Mouse (Mus musculus) telencephalon, adult 2 months (tissue): Measurements from ENCODE around the gene Sun5.
"Not testable (repeated sequence)": the region's sequence is repeated elsewhere in the genome, so short reads cannot be mapped to it uniquely, and the experiment has no call there.

Source experiments
- DNase-seq: peaks from one replicate; pipeline ENCODE4 v3.0.0-alpha.2; 2011; ENCODE audit warnings: low read depth, low spot score

Sun5 gene

GRCm38 (mm10) chr2:153870984-153871383, at the start of gene Sun5:
Gene Sun5 (minus strand): TSS chr2:153871084.
- no peak for DNase-seq

DNA sequence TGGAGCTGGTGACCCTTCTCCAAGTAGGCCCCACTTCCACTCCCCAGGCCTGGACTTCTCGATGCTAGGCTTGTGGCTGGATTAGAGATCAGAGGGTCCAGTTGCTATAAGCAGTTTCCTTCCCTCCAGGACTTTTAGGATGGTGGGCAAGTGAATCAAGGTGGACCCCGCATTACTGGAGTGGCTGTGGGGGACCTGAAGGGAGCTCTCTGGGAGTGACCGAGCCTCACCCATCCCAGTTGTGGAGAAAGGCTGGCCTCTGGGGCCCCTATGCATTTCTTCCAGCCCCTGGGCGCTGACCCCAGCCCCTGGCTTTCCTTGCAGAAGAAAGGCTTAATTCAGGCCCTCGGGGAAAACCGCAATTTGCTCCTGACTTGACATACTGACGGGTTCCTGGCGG, 47.0 kb upstream of the Sun5 start, which contains the start of gene Bpifb3:
Bpifb3 (plus strand) TSS at position 301 of the 400 bp plus-strand sequence.
- DNase-seq, result no peak

DNA sequence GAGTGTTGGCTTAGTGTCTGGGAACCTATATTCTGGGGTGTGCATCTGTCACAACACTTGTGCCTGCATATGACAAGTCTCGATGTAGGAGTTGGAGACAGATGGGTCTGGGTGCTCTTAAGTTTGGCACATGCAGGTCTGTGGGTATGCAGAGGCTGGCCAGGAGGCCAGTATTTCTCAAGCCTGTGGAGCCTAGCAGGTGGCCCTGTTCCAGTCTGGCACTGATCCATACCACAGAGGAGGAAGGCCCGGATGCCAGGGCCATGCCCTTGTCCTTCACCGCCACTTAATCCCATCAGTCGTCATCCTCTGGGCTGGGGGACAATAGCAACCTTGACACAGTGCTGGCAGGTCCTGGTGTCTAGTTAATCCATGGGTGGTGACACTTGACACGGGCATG, 43.3 kb upstream of the Sun5 start:
- DNase-seq, result peak; percentile 60

DNA sequence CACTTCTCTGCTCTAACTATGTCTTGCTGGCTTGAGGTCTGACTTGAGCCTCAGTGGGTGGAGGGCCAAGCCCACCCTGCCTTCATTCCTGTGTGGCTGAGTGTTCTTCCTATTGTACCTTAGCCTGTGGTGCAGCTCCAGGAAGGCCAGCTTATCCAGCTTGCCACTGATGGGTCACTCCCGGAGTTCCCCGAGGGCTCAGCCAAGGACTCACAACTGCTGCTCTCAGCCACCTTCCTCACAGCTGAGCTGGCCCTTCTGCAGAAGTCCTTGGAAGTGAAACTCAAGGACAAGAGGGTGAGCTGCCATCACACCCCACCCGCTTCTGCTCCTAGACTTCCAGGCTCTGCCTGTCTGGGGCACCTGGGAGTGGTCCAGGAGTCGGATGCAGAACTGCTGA, 35.7 kb upstream of the Sun5 start:
- DNase-seq, result no peak

- no peak for DNase-seq
These were observed 31.8 kb upstream of the Sun5 start for GRCm38 (mm10) chr2:153902726-153903125.

GRCm38 (mm10) chr2:153900088-153900487, 29.2 kb upstream of the Sun5 start, which contains the start of gene Bpifb6:
Gene Bpifb6 (plus strand): TSS chr2:153900388.
- DNase-seq, result no peak

- no peak for DNase-seq
These were observed 28.2 kb upstream of the Sun5 start for GRCm38 (mm10) chr2:153899111-153899510.

- no peak for DNase-seq
These were observed 3.9 kb upstream of the Sun5 start, which contains the start of gene Bpifb2 for GRCm38 (mm10) chr2:153874745-153875144. Gene Bpifb2 (plus strand): TSS chr2:153875045.

DNA sequence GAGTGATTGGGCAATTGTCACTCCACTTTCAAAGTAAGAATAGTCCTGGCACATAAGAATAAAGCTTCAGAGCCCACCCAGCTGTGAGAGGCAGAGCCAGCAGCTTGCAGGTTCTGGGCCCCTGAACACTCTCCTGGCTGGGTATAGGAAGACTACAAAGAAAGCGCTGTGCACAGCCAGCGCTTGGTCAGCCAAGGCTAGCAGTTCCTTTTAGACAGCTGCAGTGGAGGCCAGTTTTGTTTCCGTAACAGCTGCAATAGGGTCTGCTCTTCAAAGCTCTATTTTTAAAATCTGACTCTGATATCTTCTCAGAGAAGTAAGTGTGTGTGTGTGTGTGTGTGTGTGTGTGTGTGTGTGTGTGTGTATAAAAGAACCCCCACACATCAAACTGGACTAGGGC, 8.9 kb downstream of the Sun5 start:
- DNase-seq, result no peak

DNA sequence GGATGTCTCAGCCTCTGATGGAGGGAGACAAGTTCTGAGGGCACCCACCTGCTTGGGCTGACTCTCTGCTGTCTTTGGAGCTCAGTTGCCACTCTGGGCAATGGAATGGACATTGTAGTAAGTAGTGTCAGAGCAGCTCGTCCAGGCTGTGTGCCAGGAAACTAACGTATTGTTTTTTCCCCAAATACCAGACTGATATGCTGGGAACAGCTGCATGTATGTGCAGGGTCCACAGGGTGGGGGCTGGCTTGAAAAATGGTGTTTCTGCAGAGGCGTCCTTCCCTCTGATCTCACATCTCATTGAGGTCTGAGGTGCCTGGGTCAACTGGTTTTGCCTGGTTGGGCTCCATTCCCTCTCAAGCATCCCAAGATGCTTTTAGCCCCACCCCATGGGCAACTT, 10.2 kb downstream of the Sun5 start:
- DNase-seq, result no peak

- DNase-seq, result no peak
These were observed 10.6 kb downstream of the Sun5 start for GRCm38 (mm10) chr2:153860315-153860714.

DNA sequence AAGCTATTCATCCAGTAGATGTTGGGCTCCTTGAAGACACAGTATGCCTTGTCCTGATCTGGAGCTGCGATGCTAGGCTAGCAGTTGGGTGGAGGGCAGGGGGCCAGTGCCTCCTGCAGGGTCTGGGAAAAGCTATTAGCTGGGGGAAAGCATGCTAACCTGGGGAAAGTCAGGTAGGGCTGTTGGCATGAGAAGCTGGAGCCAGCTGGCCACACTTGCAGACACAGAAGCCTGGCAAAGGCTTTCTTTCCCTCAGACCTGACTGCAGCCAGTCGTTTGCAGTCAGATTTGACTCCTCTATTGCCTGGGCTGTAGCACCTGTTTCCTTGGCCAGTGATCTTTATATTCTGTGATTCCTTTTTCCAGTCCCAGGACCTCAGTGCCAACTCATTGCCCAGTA, 11.3 kb downstream of the Sun5 start:
- no peak for DNase-seq

- no peak for DNase-seq
These were observed 17.3 kb downstream of the Sun5 start for GRCm38 (mm10) chr2:153853544-153853943.

GRCm38 (mm10) chr2:153851030-153851360, 19.9 kb downstream of the Sun5 start:
- DNase-seq, result no peak

DNA sequence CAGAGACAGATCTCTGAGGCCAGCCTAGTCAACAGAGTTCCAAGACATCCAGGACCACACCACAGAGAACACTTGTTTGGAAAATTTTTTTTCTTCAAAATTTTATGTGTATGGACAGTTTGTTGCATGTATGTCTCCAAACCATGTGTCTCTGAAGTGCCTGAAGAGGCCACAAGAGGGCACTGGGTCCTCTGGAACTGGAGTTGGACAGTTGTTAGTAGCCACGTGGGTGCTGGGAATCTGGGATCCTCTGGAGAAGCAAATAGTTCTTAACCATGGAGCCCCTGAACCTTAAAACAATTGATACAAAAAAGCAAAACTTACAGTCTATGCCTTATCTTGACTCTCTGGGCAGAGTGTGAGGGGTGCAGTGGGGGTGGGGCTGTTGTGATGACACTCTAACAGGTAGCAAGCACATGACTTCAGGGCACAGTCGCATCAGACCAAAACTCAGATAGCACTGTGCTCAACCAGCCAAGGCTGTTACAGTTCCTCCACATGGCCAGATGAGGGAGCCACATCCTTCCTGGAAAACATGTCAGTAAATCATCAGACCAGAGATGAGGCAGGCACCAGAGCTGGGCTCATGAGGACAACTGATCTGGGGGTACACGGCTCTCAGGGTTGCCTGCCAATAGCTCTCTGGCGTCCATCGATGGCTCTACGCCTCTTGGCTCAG, 20.4 kb downstream of the Sun5 start:
- DNase-seq, result no peak

DNA sequence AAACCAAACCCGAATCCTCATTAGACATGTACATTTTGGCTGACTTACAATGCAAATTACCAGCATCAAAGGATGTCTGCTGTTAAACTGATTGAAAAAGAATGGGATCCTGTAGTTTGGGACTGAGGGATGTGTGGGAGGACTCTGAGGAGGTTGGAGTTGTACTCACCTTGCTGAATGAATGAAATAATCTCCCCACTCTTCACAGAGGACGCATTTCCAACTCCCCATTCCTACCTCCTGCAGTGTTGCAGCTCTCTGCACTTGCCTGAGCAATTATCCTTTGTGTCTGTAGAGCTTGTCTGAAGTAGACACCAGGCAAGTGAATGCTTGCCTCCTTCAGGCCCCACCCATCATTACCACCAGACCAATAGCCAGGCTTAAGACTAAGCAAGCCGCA, 22.5 kb downstream of the Sun5 start:
- DNase-seq, result no peak

- no peak for DNase-seq
These were observed 28.0 kb downstream of the Sun5 start for GRCm38 (mm10) chr2:153842854-153843253.

DNA sequence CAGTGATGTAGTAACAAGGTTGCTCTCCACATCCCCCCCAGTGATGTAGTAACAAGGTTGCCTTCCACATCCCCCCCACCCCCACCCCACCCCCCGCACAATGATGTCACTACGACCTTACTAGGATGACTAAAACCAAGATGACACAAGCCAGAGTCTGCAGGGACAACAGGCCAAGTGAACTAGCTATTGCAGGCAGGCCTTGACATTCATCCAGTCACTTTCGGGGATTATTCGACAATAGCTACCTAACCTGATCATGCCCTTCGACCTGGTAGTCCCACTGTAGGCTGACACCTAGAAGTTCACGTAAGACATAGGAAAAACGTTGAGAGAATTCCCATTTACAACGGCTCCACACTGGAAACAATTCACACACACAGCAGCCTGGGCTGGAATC, 37.6 kb downstream of the Sun5 start:
- DNase-seq, result no peak

- no peak for DNase-seq
These were observed 42.2 kb downstream of the Sun5 start for GRCm38 (mm10) chr2:153828704-153829103.

DNA sequence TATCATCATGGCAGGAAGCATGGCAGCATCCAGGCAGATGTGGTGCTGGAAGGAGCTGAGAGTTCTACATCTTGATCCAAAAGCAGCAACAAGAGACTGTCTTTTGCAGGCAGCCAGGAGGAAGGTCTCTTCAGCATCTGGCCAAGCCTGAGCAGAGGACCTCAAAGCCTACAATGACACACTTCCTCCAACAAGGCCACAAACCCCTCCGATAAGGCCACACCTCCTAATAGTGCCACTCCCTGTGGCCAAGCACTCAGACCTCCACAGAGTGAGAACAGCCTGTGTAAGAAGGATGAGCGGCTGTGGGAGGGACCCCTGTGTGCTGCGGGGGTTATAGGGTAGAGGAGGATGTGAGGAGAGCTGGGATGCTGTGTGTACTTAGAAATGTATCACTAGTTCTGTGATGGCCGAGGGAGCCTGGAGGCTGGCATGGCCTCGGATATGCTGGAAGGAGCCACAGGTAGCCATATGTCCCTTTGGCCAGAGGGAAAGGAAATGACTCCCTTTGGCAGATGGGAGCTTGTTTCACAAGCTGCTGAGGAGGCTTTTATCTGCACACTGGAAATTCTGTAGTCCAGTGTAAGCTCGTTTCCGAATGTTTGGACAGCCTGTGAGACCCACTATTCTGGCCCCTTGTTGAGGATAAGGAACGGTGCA, 43.6 kb downstream of the Sun5 start:
- no peak for DNase-seq

- not testable (repeated sequence) for DNase-seq
These were observed 45.0 kb downstream of the Sun5 start for GRCm38 (mm10) chr2:153825900-153826299.

DNA sequence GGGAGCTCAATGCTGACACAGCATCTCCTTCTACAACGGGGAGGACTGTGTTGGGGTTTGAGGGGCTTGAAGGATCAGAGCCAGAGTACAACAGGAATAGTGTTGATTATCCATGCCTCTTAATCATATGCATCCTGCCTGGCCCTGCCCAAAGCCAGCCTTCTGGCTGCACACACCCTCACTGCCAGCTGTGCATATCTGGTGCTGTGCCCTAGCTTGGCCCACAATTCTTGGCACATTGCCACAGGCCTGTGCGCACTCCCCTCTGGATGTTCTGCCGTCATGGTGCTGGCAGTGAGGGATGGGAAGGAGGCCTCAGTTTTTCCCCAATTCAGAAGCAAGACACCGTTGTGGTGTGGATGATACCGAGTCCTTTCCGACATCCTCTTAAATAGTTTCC, 46.3 kb downstream of the Sun5 start:
- DNase-seq, result no peak

- DNase-seq, result no peak
These were observed 48.8 kb downstream of the Sun5 start for GRCm38 (mm10) chr2:153822005-153822543.
